Mouse (Mus musculus) embryonic facial prominence, embryonic 11.5 days (tissue): ENCODE data around the gene Tppp. TPM values are rescaled to one million over a fixed set of nuclear protein-coding genes. Genes with fewer than 3 reads are reported as not detected.
"Not testable (repeated sequence)": the region's sequence is repeated elsewhere in the genome, so short reads cannot be mapped to it uniquely, and the experiment has no call there.

Experiments
- ATAC-seq: fragments of 200-750 bp; cut with Nextera tagmentation; replicated peaks from 2 replicates; pipeline ENCODE4 v1.8.0; 2017; ENCODE audit warnings: low read depth; ENCODE audit not compliant: insufficient number of reproducible peaks, low FRiP score, low TSS enrichment
- DNase-seq: peaks from one replicate; pipeline ENCODE4 v3.0.0-alpha.2; 2015; ENCODE audit warnings: low spot score
- H3K27ac ChIP-seq: fragments of 300-500 bp; sonication (generic); replicated peaks from 2 replicates; pipeline ENCODE4 v1.5.1; 2014; ENCODE audit warnings: mild to moderate bottlenecking, low read depth, low read length, control low read depth
- H3K27me3 ChIP-seq: fragments of 300-500 bp; sonication (generic); 2 replicates; pipeline ENCODE4 v1.6.1; 2014; ENCODE audit warnings: mild to moderate bottlenecking, low read length, moderate library complexity, mixed read lengths; ENCODE audit not compliant: control insufficient read depth, insufficient read depth
- H3K36me3 ChIP-seq: fragments of 300-500 bp; sonication (generic); replicated peaks from 2 replicates; pipeline ENCODE4 v1.6.1; 2014; ENCODE audit warnings: low read depth, mild to moderate bottlenecking, low read length, moderate library complexity, mixed read lengths; ENCODE audit not compliant: control insufficient read depth, insufficient read depth
- H3K4me1 ChIP-seq: fragments of 300-500 bp; sonication (generic); 2 replicates; pipeline ENCODE4 v1.6.1; 2014; ENCODE audit warnings: low read length, mixed read lengths; ENCODE audit not compliant: control insufficient read depth, insufficient read depth
- H3K4me2 ChIP-seq: fragments of 300-500 bp; sonication (generic); 2 replicates; pipeline ENCODE4 v1.6.1; 2014; ENCODE audit warnings: low read depth, mild to moderate bottlenecking, control low read depth, low read length, moderate library complexity
- H3K4me3 ChIP-seq: fragments of 300-500 bp; sonication (generic); 2 replicates; pipeline ENCODE4 v1.5.1; 2014; ENCODE audit warnings: low read depth, low read length, control low read depth
- H3K9ac ChIP-seq: fragments of 300-500 bp; sonication (generic); replicated peaks from 2 replicates; pipeline ENCODE4 v1.6.1; 2014; ENCODE audit warnings: mild to moderate bottlenecking, control low read depth, low read length
- H3K9me3 ChIP-seq: fragments of 300-500 bp; sonication (generic); replicated peaks from 2 replicates; pipeline ENCODE4 v1.6.1; 2016; ENCODE audit warnings: mild to moderate bottlenecking, low read length, inconsistent platforms, mixed read lengths; ENCODE audit not compliant: control insufficient read depth
- WGBS: fragments of 180-500 bp; shearing (Covaris S2); extraction: QIAGEN DNeasy Blood & Tissue Kit; methylation state at CpG from one replicate; pipeline ENCODE4 v1.1.7; 2014; 5-methylcytosine and 5-hydroxymethylcytosine counted together
- polyA plus RNA-seq: library from polyadenylated mRNA; unstranded; fragments of >200 nt; fragmentation: Nextera tagmentation; extraction: Ambion mirVana; gene quantifications from 2 replicates; pipeline ENCODE4 v1.2.1, GENCODE M21; 2014

Gene Tppp
- polyA plus RNA-seq, 1 experiment from 2014 or later, result 1.7 TPM

- Histone ChIP-seq H3K36me3 (no peaks in the 10 kb centered on the region), H3K27ac (no peak overlapping the region), H3K27me3 (no peaks in the 10 kb centered on the region), H3K4me2 (no peak overlapping the region), H3K4me1 (no peaks in the 10 kb centered on the region), H3K9ac (no peak overlapping the region), H3K9me3 (no peaks in the 10 kb centered on the region), H3K4me3 (no peak overlapping the region)
- WGBS, result 78% methylated on average over 5 of the region's 5 CpGs
- DNase-seq, result no peak
- ATAC-seq, result no peak
Observed at GRCm38 (mm10) chr13:73990325-73990724, 18.9 kb upstream of the Tppp start.

DNA sequence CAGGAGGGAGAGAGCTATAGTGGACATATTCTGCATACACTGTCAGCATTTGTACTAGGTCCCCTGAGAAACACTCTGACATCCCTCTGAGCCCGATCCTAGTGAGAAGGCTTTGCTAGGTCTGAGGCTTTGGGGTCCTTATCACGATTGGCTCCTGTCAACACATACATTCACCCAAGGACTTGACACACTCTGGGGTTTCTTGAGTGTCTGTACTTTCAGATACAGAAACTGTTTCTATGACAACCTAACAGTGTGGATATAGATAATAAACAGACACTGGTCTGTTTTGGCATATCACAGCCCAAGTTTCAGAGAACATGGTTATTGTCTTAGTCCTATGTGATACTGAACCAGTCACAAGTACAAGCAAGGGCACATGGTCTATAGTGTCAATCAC is 18.4 kb upstream of the Tppp start:
- Histone ChIP-seq H3K36me3 (no peaks in the 10 kb centered on the region), H3K4me3 (no peak overlapping the region), H3K9ac (no peak overlapping the region), H3K27ac (no peak overlapping the region), H3K4me1 (no peaks in the 10 kb centered on the region), H3K9me3 (no peaks in the 10 kb centered on the region), H3K27me3 (no peaks in the 10 kb centered on the region), H3K4me2 (no peak overlapping the region)
- ATAC-seq (no peak), DNase-seq (no peak)
- WGBS, result 65% methylated on average over 2 of the region's 2 CpGs

GRCm38 (mm10) chr13:73991267-73991666 is 17.9 kb upstream of the Tppp start:
- no peak overlapping the region for H3K9ac ChIP-seq
- no peaks in the 10 kb centered on the region for H3K36me3 ChIP-seq
- H3K9me3 ChIP-seq, result no peaks in the 10 kb centered on the region
- 85% methylated on average over 5 of the region's 5 CpGs for WGBS
- no peak overlapping the region for H3K4me3 ChIP-seq
- no peak overlapping the region for H3K4me2 ChIP-seq
- no peak for DNase-seq
- H3K27ac ChIP-seq, result no peak overlapping the region
- no peaks in the 10 kb centered on the region for H3K27me3 ChIP-seq
- H3K4me1 ChIP-seq, result no peaks in the 10 kb centered on the region
- no peak for ATAC-seq

GRCm38 (mm10) chr13:73996456-73996855 is 12.8 kb upstream of the Tppp start:
- Histone ChIP-seq H3K9ac (no peak overlapping the region), H3K36me3 (no peaks in the 10 kb centered on the region), H3K4me3 (no peak overlapping the region), H3K9me3 (no peaks in the 10 kb centered on the region), H3K27me3 (no peaks in the 10 kb centered on the region), H3K27ac (no peak overlapping the region), H3K4me1 (no peaks in the 10 kb centered on the region), H3K4me2 (no peak overlapping the region)
- ATAC-seq (no peak), DNase-seq (no peak)
- 86% methylated on average over 4 of the region's 4 CpGs for WGBS

DNA sequence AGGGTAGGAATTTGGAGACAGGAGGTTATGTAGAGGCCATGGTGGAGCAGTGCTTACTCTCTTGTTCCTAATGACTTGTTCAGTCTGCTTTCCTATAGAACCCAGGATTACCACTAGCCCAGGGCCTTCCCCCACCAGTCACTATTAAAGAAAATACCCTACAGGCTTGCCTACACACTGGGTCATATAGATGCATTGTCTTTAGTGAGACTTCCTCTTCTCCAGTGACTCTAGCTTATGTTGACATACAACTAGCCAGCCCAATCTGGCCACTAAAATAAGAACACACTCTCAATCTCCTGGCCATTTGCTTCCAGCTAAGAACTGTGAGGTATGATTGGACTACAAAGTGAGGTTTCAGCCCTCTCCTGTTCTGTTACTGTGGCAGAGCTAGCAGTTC is 8.7 kb upstream of the Tppp start:
- Histone ChIP-seq H3K36me3 (no peaks in the 10 kb centered on the region), H3K27ac (no peak overlapping the region), H3K27me3 (no peaks in the 10 kb centered on the region), H3K9me3 (no peaks in the 10 kb centered on the region), H3K4me2 (no peak overlapping the region), H3K9ac (no peak overlapping the region), H3K4me1 (no peaks in the 10 kb centered on the region), H3K4me3 (no peak overlapping the region)
- DNase-seq (no peak), ATAC-seq (no peak)

DNA sequence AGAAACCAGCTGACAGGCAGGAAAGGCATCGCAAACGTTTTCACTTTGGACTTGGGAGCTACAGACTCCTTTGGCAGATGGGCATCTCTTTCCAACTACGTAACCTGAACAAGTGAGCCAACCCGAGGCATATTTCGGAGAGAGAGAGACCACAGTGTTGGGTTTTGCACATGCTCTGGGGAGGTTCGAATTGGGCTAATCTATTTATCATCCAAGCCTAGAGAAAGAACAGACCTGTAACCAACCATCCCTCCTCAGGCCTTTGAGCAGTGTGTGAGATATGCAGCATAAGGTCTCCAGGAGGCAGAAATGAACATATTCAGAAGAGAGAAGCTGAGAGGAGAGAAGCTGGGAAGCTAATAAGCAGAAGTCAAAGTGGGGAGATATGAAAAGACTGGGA is 8.2 kb upstream of the Tppp start:
- 80% methylated on average over 6 of the region's 6 CpGs for WGBS

DNA sequence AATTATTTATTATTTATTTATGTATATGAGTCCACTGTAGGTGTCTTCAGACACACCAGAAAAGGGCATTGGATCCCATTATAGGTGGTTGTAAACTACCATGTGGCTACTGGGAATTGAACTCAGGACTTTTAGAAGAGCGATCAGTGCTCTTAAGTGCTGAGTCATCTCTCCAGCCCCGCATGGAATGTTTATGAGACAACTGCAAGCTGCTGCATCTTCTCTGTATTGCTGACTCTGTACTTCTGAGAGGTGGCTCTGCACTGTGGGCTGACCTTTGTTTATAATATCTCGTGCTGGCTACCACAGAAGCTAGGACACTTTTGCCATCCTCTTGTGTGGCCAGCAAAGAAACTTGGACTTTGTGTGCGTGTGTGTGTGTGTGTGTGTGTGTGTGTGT is 7.7 kb upstream of the Tppp start:
- no peak overlapping the region for H3K4me2 ChIP-seq
- ATAC-seq, result no peak
- H3K4me3 ChIP-seq, result no peak overlapping the region
- H3K27ac ChIP-seq, result no peak overlapping the region
- no peak overlapping the region for H3K9ac ChIP-seq
- H3K27me3 ChIP-seq, result no peaks in the 10 kb centered on the region
- WGBS, result 85% methylated on average over 4 of the region's 4 CpGs
- H3K9me3 ChIP-seq, result no peaks in the 10 kb centered on the region
- no peaks in the 10 kb centered on the region for H3K4me1 ChIP-seq
- no peak for DNase-seq
- H3K36me3 ChIP-seq, result no peaks in the 10 kb centered on the region

More for the DNA sequence above, 8.2 kb upstream of the Tppp start:
- no peaks in the 10 kb centered on the region for H3K4me1 ChIP-seq
- no peak for DNase-seq
- H3K27ac ChIP-seq, result no peak overlapping the region
- no peak overlapping the region for H3K9ac ChIP-seq
- no peaks in the 10 kb centered on the region for H3K9me3 ChIP-seq
- ATAC-seq, result no peak
- H3K36me3 ChIP-seq, result no peaks in the 10 kb centered on the region
- no peak overlapping the region for H3K4me3 ChIP-seq
- no peak overlapping the region for H3K4me2 ChIP-seq
- H3K27me3 ChIP-seq, result no peaks in the 10 kb centered on the region

- H3K9ac ChIP-seq, H3K36me3 ChIP-seq, H3K9me3 ChIP-seq, DNase-seq, ATAC-seq, H3K4me3 ChIP-seq, H3K4me1 ChIP-seq, H3K4me2 ChIP-seq, H3K27ac ChIP-seq: not testable (repeated sequence)
- H3K27me3 ChIP-seq, result peaks cover 13% of the 10 kb centered on the region; the same call in 1 of the 2 replicates
- 92% methylated on average over 4 of the region's 4 CpGs for WGBS
Observed at GRCm38 (mm10) chr13:74006881-74007280, 2.3 kb upstream of the Tppp start.
